Mouse (Mus musculus) gastrocnemius, adult 2 months (tissue): ENCODE results near the gene Mfng. TPM values are rescaled to one million over a fixed set of nuclear protein-coding genes. Genes with fewer than 3 reads are reported as not detected.
A peak's percentile ranks its signal among the peaks of the same experiment; 100 is the strongest.

Source experiments
- DNase-seq: peaks from one replicate; pipeline ENCODE4 v3.0.0; 2022
- H3K27ac ChIP-seq: fragments of 200-600 bp; 2 replicates; pipeline ENCODE4 v1.8.1; 2022; ENCODE audit warnings: mild to moderate bottlenecking
- H3K4me3 ChIP-seq: fragments of 200-600 bp; 2 replicates; pipeline ENCODE4 v1.8.1; 2022; ENCODE audit warnings: mild to moderate bottlenecking, moderate library complexity
- CTCF ChIP-seq: fragments of 200-600 bp; IDR thresholded peaks from 2 replicates; pipeline ENCODE4 v1.8.1; 2022; ENCODE audit warnings: antibody characterized with exemption, mild to moderate bottlenecking, moderate library complexity
- intact Hi-C: fragments of 180-260 bp; cut with DNase I; formaldehyde crosslinking; loops from one replicate; pipeline ENCODE4 v1.15.1; 2025
- total RNA-seq, 2 experiments: library from RNA; stranded (reverse); gene quantifications; 2 replicates each; pipeline ENCODE4 v1.2.3; 2021

Mfng gene
- total RNA-seq, 2 experiments from 2014 or later = 2.6 to 3.1 TPM

DNA sequence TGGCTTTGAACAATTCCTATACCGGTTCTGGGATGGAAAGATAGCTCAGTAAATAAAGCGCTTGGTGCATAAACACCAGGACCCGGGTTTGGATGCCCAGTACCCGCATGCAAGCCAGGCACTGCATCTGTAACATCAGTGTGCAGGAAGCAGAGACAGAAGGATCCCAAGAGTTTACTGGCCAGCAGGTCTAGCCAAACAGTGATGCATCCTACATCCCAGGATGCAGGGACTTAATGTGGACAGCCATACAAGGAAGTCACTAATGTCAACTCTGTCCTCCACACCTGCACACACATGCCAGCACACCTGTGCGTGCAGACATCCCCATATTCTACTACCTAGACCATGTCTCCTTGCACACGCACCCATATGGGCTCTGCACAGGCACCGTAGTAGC is 12.0 kb upstream of the Mfng start:
- Histone ChIP-seq H3K4me3 (peak overlapping the region; percentile 26), H3K27ac (peak overlapping the region; percentile 87)
- no peak for DNase-seq
- no peak for TF ChIP-seq CTCF
- intact Hi-C loops = loop anchor here (5.0 kb wide), 1 partner anchor 268 kb away; no protein-coding TSS in a partner anchor

DNA sequence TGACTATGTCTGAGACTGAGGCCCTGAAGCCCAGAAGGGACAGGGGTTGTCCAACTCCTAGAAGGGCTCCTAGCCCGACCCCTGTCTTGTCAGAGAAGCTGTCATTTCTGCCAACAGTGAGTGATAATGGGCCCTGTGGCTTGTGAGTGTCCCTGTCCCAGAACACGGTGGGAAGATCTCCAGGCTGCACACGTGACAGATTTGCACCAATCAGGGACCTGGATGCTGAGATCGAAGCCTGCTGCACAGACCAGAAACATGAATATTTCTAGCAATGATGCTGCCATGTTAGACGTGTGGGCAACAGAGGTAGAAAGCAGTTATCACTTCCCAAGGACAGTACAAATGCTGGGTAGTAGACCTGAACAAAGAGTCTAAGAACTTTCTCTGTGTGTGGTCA is 11.2 kb upstream of the Mfng start:
- Histone ChIP-seq H3K4me3 (no peak overlapping the region), H3K27ac (peak overlapping the region; percentile 87)
- DNase-seq = no peak
- intact Hi-C loops = no loop called here
- TF ChIP-seq CTCF = no peak

DNA sequence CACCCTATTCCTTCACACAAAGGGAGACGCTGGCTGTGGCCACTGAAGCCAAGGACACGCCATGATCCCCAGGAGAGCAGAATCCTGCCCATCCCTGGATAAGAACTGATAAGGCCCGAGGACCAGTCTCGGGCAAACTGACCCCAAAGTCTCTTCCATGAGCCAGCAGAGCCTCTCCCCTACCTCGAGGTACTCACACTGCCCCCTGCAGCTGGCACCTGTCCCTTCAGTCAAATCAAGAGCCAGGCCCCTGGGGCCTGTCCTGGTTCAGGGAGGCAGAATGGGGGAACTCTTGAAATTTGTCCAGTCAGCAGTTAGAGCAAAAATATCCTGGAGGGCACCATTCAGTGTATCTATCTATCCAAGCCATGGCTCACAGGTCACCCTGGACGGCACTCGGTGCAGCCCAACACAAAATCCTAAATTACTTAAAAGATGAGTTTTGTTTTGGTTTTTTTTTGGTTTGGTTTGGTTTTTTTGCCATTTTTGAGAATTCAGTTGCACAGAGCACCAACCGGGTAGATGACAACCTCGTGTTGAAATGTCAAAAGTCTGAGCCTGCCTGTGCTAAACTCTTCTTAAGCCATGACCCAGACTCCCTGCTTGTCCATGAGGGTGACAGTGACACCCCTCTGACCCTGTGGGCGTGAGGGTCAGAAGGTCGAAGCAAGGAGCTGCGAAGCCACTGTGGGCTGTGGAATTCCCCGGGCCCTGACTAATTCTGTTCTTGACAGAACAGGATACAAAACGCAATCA is 9.3 kb upstream of the Mfng start:
- DNase-seq = no peak
- peak overlapping the region; percentile 70 for H3K27ac ChIP-seq
- TF ChIP-seq CTCF = no peak; the same call in 1 of the 2 replicates
- intact Hi-C loops = no loop called here
- no peak overlapping the region for H3K4me3 ChIP-seq

DNA sequence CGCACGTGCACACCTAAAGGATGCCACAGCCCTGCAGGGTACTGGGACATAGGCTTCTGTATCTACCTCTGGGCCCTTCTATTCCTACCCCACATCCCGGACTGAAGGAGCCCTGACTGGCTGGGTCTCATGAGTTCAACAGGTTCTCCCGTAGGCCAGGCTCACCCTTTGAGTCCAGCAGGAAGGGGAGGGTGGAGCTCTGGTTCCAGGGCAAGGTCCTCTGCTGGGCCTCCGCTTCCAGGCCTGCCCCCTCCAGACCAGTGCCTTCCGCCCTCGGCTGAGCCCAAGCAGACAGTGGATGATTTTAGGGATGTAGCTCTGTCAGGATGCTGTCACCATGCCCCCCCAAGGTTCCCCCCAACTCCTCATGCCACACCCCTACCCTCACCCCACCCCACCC is 7.6 kb upstream of the Mfng start:
- Histone ChIP-seq H3K4me3 (no peak overlapping the region), H3K27ac (peak overlapping the region; percentile 58)
- TF ChIP-seq CTCF = no peak
- no peak for DNase-seq
- intact Hi-C loops = no loop called here

DNA sequence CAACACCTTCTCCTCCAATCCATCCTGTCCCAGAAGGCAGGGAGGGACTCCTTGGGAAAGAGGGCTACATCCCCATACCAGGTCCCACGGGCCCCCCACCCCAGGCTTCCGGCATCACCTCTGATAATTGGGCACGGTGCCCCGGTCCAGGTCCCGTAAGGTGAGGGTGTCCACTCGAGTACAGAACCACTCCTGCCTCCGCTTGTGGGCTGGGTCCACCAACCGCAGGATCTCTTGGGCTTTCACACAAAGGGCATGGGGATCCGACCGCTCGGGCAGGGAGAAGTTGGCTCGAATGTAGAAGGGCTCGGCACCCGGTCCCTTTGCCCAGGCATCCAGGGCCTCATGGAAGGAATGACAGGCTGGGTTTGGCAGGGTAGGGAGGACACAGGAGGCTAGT is 7.1 kb upstream of the Mfng start:
- H3K27ac ChIP-seq = peak overlapping the region; percentile 58
- intact Hi-C loops = no loop called here
- no peak for DNase-seq
- H3K4me3 ChIP-seq = no peak overlapping the region
- no peak for TF ChIP-seq CTCF

DNA sequence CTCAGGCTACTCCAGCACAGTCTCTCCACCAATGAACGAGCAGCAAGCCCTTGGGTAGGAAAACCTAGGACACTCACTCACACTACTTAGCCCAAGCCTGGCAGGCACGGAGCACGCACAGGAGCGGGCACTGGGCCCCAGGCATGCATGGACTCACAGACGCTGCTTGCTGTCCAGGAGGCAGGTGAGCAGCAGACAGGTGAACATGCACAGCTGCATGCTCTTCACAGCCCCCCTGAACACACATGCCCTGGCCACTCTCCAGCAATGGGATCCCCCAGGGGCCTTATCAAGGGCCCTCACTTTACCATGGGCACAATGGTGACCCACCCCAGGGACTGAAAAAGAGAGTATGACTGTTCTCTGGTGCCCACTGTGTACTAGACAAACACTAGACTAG is 6.4 kb upstream of the Mfng start:
- TF ChIP-seq CTCF = no peak
- intact Hi-C loops = loop anchor here (5.0 kb wide), 1 partner anchor 57 kb away; no protein-coding TSS in a partner anchor
- no peak overlapping the region for H3K4me3 ChIP-seq
- H3K27ac ChIP-seq = peak overlapping the region; percentile 58; the same call in 1 of the 2 replicates
- DNase-seq = no peak

DNA sequence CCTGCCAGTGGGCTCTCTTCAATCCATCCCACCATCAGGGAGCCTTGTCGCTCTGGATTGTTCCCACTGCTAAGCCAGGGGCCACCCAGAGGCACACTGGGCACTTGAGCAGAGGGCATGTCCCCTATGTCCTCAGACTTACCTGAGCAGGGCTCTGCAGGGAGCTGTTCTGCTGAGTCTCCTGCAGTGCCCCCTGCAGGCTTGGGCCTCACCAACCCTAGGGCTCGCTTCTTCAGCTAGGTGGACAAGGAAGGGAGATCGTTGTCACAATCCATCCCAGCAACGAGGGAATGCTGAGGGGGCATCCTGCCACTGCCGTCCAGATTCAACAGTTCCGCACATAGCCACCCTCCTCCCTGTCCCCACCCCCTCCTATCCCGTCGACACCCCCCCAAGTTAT is 6.0 kb upstream of the Mfng start:
- intact Hi-C loops = loop anchor here (5.0 kb wide), 1 partner anchor 57 kb away; no protein-coding TSS in a partner anchor
- TF ChIP-seq CTCF = peak; percentile 40
- Histone ChIP-seq H3K4me3 (peak overlapping the region; percentile 30; the same call in 1 of the 2 replicates), H3K27ac (peak overlapping the region; percentile 63)
- DNase-seq = no peak

DNA sequence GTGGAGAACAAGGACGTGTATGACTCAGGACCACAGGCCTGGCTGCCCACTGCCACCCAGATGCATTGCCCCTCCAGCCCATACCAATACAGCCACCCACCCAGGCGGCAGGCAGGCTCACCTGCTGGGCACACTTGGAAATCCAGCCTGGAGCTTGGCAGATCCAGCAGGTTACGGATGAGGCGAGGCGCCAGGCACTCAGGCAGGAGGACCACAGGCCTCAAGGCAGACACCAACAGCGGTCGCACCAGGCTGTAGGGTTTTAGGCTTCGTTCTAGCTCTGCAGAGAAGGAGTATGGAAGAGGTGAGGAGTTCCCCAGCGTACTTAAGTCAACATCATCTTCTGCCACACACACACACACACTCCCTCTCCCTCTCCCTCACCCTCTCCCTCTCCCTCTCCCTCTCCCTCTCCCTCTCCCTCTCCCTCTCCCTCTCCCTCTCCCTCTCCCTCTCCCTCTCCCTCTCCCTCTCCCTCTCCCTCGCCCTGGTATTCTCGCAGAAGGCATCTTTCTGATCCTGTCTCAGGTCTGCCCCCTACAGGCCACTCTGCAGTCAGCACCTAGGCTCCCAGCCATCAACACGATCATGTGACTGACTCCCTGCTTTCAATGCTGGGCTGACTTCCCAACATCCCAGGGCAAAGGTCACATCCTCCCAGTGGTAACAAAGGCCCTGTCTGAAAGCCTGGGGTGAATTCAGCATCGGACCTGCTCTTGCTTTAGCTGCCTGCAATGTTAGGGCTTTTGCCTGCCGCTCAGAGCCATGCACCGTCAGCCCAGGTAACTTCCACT is 5.0 kb upstream of the Mfng start:
- peak overlapping the region; percentile 63 for H3K27ac ChIP-seq
- intact Hi-C loops = loop anchor here (5.0 kb wide), 1 partner anchor 56 kb away; no protein-coding TSS in a partner anchor
- DNase-seq = peak; percentile 92
- H3K4me3 ChIP-seq = peak overlapping the region; percentile 30
- peak; percentile 78 for TF ChIP-seq CTCF

DNA sequence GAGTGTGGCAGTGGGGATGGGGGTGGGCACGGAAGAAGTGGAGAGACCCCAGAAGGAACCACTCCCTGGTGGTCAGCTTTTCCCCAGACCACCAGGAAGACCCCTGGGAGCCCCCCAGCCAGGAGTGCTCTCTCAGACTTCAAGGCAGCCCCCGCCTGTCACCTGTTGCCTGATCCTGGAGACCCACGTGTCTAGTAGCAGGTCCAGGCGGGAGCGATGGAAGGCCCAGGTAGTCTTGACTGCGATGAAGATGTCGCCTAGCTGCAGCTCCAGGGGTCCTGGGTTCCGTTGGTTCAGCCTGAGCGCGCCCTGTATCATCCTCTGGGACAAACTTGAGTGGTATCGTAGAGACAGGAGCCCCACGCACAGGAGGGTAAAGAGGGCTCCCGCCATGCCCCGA is 419 bp downstream of the Mfng start:
- no peak for DNase-seq
- intact Hi-C loops = no loop called here
- Histone ChIP-seq H3K27ac (peak overlapping the region; percentile 87), H3K4me3 (peak overlapping the region; percentile 73)
- no peak for TF ChIP-seq CTCF

DNA sequence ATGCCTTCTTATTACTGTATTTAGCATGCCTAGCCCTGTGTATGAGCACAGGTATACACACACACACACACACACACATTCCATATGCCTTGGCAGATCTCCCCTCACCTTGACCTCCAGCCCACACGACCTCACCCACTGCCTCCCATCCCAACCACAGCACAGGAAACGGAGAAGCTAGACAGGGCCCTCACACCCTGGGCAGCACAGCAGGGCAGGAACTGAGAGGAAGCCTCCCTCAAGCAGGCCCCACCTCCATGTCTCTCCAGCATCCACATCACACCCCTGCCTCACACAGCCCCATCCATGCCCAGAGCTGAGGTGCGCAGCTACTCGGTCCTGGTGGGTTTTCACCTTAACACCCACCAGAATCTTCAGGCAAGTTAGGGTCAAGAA is 909 bp downstream of the Mfng start:
- peak overlapping the region; percentile 73 for H3K4me3 ChIP-seq
- TF ChIP-seq CTCF = no peak
- intact Hi-C loops = no loop called here
- DNase-seq = no peak
- H3K27ac ChIP-seq = peak overlapping the region; percentile 87

DNA sequence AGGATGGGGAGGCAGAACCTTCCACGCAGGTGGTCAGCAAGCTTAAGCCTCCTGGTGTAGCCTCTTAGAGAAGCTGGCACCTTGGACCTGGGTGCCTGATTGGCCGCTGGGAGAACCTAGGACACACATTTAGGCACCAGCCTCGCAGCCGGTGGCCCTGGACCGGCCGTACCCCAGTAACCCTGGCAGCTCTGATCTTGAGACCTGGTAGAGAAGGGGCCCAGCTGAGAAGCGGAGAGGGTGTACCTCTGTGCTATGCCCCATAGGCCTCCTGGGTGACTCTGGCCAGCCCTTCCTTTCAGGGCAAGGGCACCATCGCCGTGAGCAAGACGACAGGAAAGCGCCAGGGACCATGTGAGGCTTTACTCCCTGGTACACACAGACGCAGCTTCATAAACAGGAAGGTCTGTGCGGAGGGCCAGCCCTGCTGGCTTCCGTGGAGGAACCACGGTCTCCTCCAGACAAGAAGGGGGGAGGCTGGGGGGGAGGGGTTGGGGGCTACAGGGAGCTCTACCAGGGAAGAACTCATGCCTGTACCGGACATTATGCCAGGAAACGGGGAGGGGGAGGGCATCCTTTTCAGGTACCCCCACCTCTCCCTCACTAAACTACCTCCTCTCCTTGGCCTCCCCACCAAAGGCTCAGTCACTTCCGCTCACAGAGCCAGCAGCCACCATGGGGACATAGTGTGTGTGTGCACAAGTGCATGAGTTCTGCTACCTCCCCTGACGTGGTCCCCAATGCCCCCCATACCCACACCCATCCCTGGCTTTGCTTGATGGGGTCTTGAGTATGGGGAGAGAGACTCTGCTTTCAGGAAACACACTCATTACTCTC is 1.5 kb downstream of the Mfng start:
- Histone ChIP-seq H3K4me3 (peak overlapping the region; percentile 73), H3K27ac (peak overlapping the region; percentile 87)
- DNase-seq = no peak
- intact Hi-C loops = no loop called here
- no peak for TF ChIP-seq CTCF

DNA sequence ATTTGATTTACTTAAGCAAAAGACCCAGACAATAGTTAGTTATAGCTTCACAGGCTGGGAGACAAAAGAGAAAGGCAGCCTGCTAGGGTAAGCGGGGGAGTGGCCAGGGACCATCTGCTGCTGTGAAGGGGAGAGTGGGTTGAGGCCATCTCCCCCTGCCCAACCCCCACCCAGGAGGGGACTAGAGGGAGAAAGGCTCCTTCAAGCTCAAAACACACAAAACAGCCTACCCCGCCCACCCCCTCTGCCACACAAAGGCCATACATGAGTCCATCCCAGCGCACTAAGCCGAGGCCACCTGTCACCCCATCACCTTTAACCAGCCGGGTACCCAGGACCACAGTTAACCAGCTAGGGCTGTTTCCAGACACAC is 2.3 kb downstream of the Mfng start:
- no peak for TF ChIP-seq CTCF
- Histone ChIP-seq H3K4me3 (peak overlapping the region; percentile 73), H3K27ac (peak overlapping the region; percentile 87)
- no peak for DNase-seq
- intact Hi-C loops = no loop called here
